Mouse (Mus musculus): ENCODE results near the gene Tmem131l. TPM values are rescaled to one million over a fixed set of nuclear protein-coding genes. Genes with fewer than 3 reads are reported as not detected.

Gene Tmem131l
- polyA plus RNA-seq, 1 experiment from 2014 or later = 49.9 TPM

- H3K9ac ChIP-seq (ENCODE audit: low read length) = no peak overlapping the region
- H3K27me3 ChIP-seq (replicated peaks; ENCODE audit: control insufficient read depth, insufficient read depth, low read length) = no peaks in the 10 kb centered on the region
- H3K4me3 ChIP-seq (ENCODE audit: low read depth, low read length) = no peak overlapping the region
- DNase-seq (ENCODE audit: low spot score) = no peak
- no peak overlapping the region for H3K27ac ChIP-seq (ENCODE audit: low read depth)
- ATAC-seq (replicated peaks; ENCODE audit: low FRiP score, low TSS enrichment, low read depth) = no peak
- H3K36me3 ChIP-seq (ENCODE audit: control insufficient read depth, insufficient read depth, low read length) = peaks cover 7% of the 10 kb centered on the region
- H3K4me2 ChIP-seq (ENCODE audit: low read length) = no peak overlapping the region
- H3K4me1 ChIP-seq (replicated peaks; ENCODE audit: control insufficient read depth, insufficient read depth, low read length) = peaks cover 3% of the 10 kb centered on the region
- no peaks in the 10 kb centered on the region for H3K9me3 ChIP-seq (ENCODE audit: control insufficient read depth, low read length)
- 80% methylated on average over 4 of the region's 4 CpGs for WGBS
Observed at GRCm38 (mm10) chr3:83969081-83969480, 70.9 kb downstream of the Tmem131l start.

GRCm38 (mm10) chr3:83967791-83968190 lies 72.2 kb downstream of the Tmem131l start:
- no peaks in the 10 kb centered on the region for H3K27me3 ChIP-seq (replicated peaks; ENCODE audit: control insufficient read depth, insufficient read depth, low read length)
- no peaks in the 10 kb centered on the region for H3K9me3 ChIP-seq (ENCODE audit: control insufficient read depth, low read length)
- H3K9ac ChIP-seq (ENCODE audit: low read length) = no peak overlapping the region
- peaks cover 7% of the 10 kb centered on the region for H3K36me3 ChIP-seq (ENCODE audit: control insufficient read depth, insufficient read depth, low read length)
- H3K27ac ChIP-seq (ENCODE audit: low read depth) = no peak overlapping the region
- no peak for DNase-seq (ENCODE audit: low spot score)
- no peak overlapping the region for H3K4me3 ChIP-seq (ENCODE audit: low read depth, low read length)
- peaks cover 3% of the 10 kb centered on the region for H3K4me1 ChIP-seq (replicated peaks; ENCODE audit: control insufficient read depth, insufficient read depth, low read length)
- 89% methylated on average over 3 of the region's 3 CpGs for WGBS
- H3K4me2 ChIP-seq (ENCODE audit: low read length) = no peak overlapping the region
- no peak for ATAC-seq (replicated peaks; ENCODE audit: low FRiP score, low TSS enrichment, low read depth)

GRCm38 (mm10) chr3:83965333-83965732 lies 74.6 kb downstream of the Tmem131l start:
- Histone ChIP-seq H3K4me1 (replicated peaks; ENCODE audit: control insufficient read depth, insufficient read depth, low read length) (0 out of 2 replicates have a peak, but pooled peaks cover 3% of the 10 kb centered on the region), H3K9ac (ENCODE audit: low read length) (no peak overlapping the region), H3K36me3 (ENCODE audit: control insufficient read depth, insufficient read depth, low read length) (peaks cover 21% of the 10 kb centered on the region), H3K4me3 (ENCODE audit: low read depth, low read length) (no peak overlapping the region), H3K27ac (ENCODE audit: low read depth) (no peak overlapping the region), H3K4me2 (ENCODE audit: low read length) (no peak overlapping the region), H3K27me3 (replicated peaks; ENCODE audit: control insufficient read depth, insufficient read depth, low read length) (no peaks in the 10 kb centered on the region), H3K9me3 (ENCODE audit: control insufficient read depth, low read length) (no peaks in the 10 kb centered on the region)
- no peak for ATAC-seq (replicated peaks; ENCODE audit: low FRiP score, low TSS enrichment, low read depth)
- DNase-seq (ENCODE audit: low spot score) = no peak
- WGBS = 89% methylated on average over 2 of the region's 2 CpGs

GRCm38 (mm10) chr3:83963705-83964104 lies 76.3 kb downstream of the Tmem131l start:
- 93% methylated on average over 5 of the region's 5 CpGs for WGBS
- ATAC-seq (replicated peaks; ENCODE audit: low FRiP score, low TSS enrichment, low read depth) = no peak
- no peaks in the 10 kb centered on the region for H3K27me3 ChIP-seq (replicated peaks; ENCODE audit: control insufficient read depth, insufficient read depth, low read length)
- H3K27ac ChIP-seq (ENCODE audit: low read depth) = no peak overlapping the region
- H3K9me3 ChIP-seq (ENCODE audit: control insufficient read depth, low read length) = no peaks in the 10 kb centered on the region
- no peaks in the 10 kb centered on the region for H3K4me1 ChIP-seq (replicated peaks; ENCODE audit: control insufficient read depth, insufficient read depth, low read length)
- peaks cover 38% of the 10 kb centered on the region for H3K36me3 ChIP-seq (ENCODE audit: control insufficient read depth, insufficient read depth, low read length)
- H3K4me3 ChIP-seq (ENCODE audit: low read depth, low read length) = no peak overlapping the region
- no peak overlapping the region for H3K9ac ChIP-seq (ENCODE audit: low read length)
- H3K4me2 ChIP-seq (ENCODE audit: low read length) = no peak overlapping the region
- no peak for DNase-seq (ENCODE audit: low spot score)

- no peaks in the 10 kb centered on the region for H3K9me3 ChIP-seq (ENCODE audit: control insufficient read depth, low read length)
- ATAC-seq (replicated peaks; ENCODE audit: low FRiP score, low TSS enrichment, low read depth) = no peak
- DNase-seq (ENCODE audit: low spot score) = no peak
- no peak overlapping the region for H3K27ac ChIP-seq (ENCODE audit: low read depth)
- H3K27me3 ChIP-seq (replicated peaks; ENCODE audit: control insufficient read depth, insufficient read depth, low read length) = no peaks in the 10 kb centered on the region
- peaks cover 43% of the 10 kb centered on the region for H3K36me3 ChIP-seq (ENCODE audit: control insufficient read depth, insufficient read depth, low read length)
- H3K9ac ChIP-seq (ENCODE audit: low read length) = no peak overlapping the region
- no peaks in the 10 kb centered on the region for H3K4me1 ChIP-seq (replicated peaks; ENCODE audit: control insufficient read depth, insufficient read depth, low read length)
- H3K4me2 ChIP-seq (ENCODE audit: low read length) = no peak overlapping the region
- H3K4me3 ChIP-seq (ENCODE audit: low read depth, low read length) = no peak overlapping the region
- 57% methylated on average over 3 of the region's 3 CpGs for WGBS
Observed at GRCm38 (mm10) chr3:83962571-83962970, 77.4 kb downstream of the Tmem131l start.

GRCm38 (mm10) chr3:83962076-83962475 lies 77.9 kb downstream of the Tmem131l start:
- Histone ChIP-seq H3K27me3 (replicated peaks; ENCODE audit: control insufficient read depth, insufficient read depth, low read length) (no peaks in the 10 kb centered on the region), H3K4me3 (ENCODE audit: low read depth, low read length) (no peak overlapping the region), H3K4me1 (replicated peaks; ENCODE audit: control insufficient read depth, insufficient read depth, low read length) (no peaks in the 10 kb centered on the region), H3K9me3 (ENCODE audit: control insufficient read depth, low read length) (no peaks in the 10 kb centered on the region), H3K27ac (ENCODE audit: low read depth) (no peak overlapping the region), H3K4me2 (ENCODE audit: low read length) (no peak overlapping the region), H3K36me3 (ENCODE audit: control insufficient read depth, insufficient read depth, low read length) (peaks cover 39% of the 10 kb centered on the region), H3K9ac (ENCODE audit: low read length) (no peak overlapping the region)
- WGBS = 89% methylated on average over 7 of the region's 7 CpGs
- DNase-seq (ENCODE audit: low spot score) (no peak), ATAC-seq (replicated peaks; ENCODE audit: low FRiP score, low TSS enrichment, low read depth) (no peak)

- Histone ChIP-seq H3K4me3 (ENCODE audit: low read depth, low read length) (no peak overlapping the region), H3K4me2 (ENCODE audit: low read length) (no peak overlapping the region), H3K27ac (ENCODE audit: low read depth) (no peak overlapping the region), H3K9ac (ENCODE audit: low read length) (no peak overlapping the region), H3K27me3 (replicated peaks; ENCODE audit: control insufficient read depth, insufficient read depth, low read length) (no peaks in the 10 kb centered on the region), H3K9me3 (ENCODE audit: control insufficient read depth, low read length) (no peaks in the 10 kb centered on the region), H3K4me1 (replicated peaks; ENCODE audit: control insufficient read depth, insufficient read depth, low read length) (no peaks in the 10 kb centered on the region), H3K36me3 (ENCODE audit: control insufficient read depth, insufficient read depth, low read length) (peaks cover 40% of the 10 kb centered on the region)
- ATAC-seq (replicated peaks; ENCODE audit: low FRiP score, low TSS enrichment, low read depth) = no peak
- no peak for DNase-seq (ENCODE audit: low spot score)
- WGBS = 89% methylated on average over 7 of the region's 7 CpGs
Observed at GRCm38 (mm10) chr3:83958951-83959681, 80.9 kb downstream of the Tmem131l start.

- WGBS = 79% methylated on average over 8 of the region's 8 CpGs
- peaks cover 22% of the 10 kb centered on the region for H3K36me3 ChIP-seq (ENCODE audit: control insufficient read depth, insufficient read depth, low read length)
- no peak for ATAC-seq (replicated peaks; ENCODE audit: low FRiP score, low TSS enrichment, low read depth)
Observed at GRCm38 (mm10) chr3:83953879-83954278, 86.1 kb downstream of the Tmem131l start.

GRCm38 (mm10) chr3:83948801-83949200 lies 91.2 kb downstream of the Tmem131l start:
- no peak overlapping the region for H3K9ac ChIP-seq (ENCODE audit: low read length)
- DNase-seq (ENCODE audit: low spot score) (no peak), ATAC-seq (replicated peaks; ENCODE audit: low FRiP score, low TSS enrichment, low read depth) (no peak)
- WGBS = 55% methylated on average over 4 of the region's 4 CpGs
- no peaks in the 10 kb centered on the region for H3K9me3 ChIP-seq (ENCODE audit: control insufficient read depth, low read length)
- no peak overlapping the region for H3K27ac ChIP-seq (ENCODE audit: low read depth)
- H3K4me1 ChIP-seq (replicated peaks; ENCODE audit: control insufficient read depth, insufficient read depth, low read length) = peaks cover 7% of the 10 kb centered on the region; the same call in 1 of the 2 replicates
- no peaks in the 10 kb centered on the region for H3K27me3 ChIP-seq (replicated peaks; ENCODE audit: control insufficient read depth, insufficient read depth, low read length)
- no peak overlapping the region for H3K4me2 ChIP-seq (ENCODE audit: low read length)
- H3K4me3 ChIP-seq (ENCODE audit: low read depth, low read length) = no peak overlapping the region
- H3K36me3 ChIP-seq (ENCODE audit: control insufficient read depth, insufficient read depth, low read length) = peaks cover 13% of the 10 kb centered on the region; the same call in 1 of the 2 replicates

More at GRCm38 (mm10) chr3:83953879-83954278, 86.1 kb downstream of the Tmem131l start:
- H3K27ac ChIP-seq (ENCODE audit: low read depth) = no peak overlapping the region
- H3K4me2 ChIP-seq (ENCODE audit: low read length) = no peak overlapping the region
- no peak for DNase-seq (ENCODE audit: low spot score)
- H3K9ac ChIP-seq (ENCODE audit: low read length) = no peak overlapping the region
- no peaks in the 10 kb centered on the region for H3K27me3 ChIP-seq (replicated peaks; ENCODE audit: control insufficient read depth, insufficient read depth, low read length)
- no peak overlapping the region for H3K4me3 ChIP-seq (ENCODE audit: low read depth, low read length)
- H3K9me3 ChIP-seq (ENCODE audit: control insufficient read depth, low read length) = no peaks in the 10 kb centered on the region
- H3K4me1 ChIP-seq (replicated peaks; ENCODE audit: control insufficient read depth, insufficient read depth, low read length) = peaks cover 4% of the 10 kb centered on the region; the same call in 1 of the 2 replicates

Data from intestine, embryonic 14.5 days (tissue).